Mouse (Mus musculus): ENCODE data around the gene Gm7714. TPM values are rescaled to one million over a fixed set of nuclear protein-coding genes. Genes with fewer than 3 reads are reported as not detected.
"Not testable (repeated sequence)": the region's sequence is repeated elsewhere in the genome, so short reads cannot be mapped to it uniquely, and the experiment has no call there.

The Gm7714 gene
- polyA plus RNA-seq (2015; fragmentation: Nextera tagmentation; extraction: Ambion mirVana): not detected in 2 replicates

DNA sequence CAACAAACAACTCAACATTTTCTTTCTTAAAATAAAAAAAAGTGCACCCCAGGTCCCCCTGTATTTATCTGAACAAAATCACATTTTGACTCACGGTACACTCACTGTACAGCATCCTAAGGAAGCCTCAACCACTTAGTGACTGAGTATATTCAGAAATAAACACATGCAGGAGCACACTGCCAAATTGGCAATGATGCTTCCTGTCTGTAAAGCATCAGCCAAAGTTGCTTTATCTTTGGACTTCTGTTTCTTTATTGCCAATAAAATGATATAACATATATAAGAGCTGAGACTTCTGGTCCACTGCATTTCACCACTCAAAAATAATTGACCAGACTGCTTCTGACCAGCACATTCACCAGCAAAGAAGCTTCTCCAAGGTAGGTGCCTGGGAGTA lies at the start of gene Gm7714:
Gm7714 (plus strand) TSS at position 301 of the 400 bp plus-strand sequence.
- H3K27ac ChIP-seq: no peak within 1 kb of the TSS
- no peaks in the 10 kb centered on the region for H3K4me1 ChIP-seq (replicated peaks)
- H3K9ac ChIP-seq: no peak within 1 kb of the TSS
- no peaks in the 10 kb centered on the region for H3K9me3 ChIP-seq (replicated peaks)
- WGBS: 64% methylated on average over 1 of the region's 1 CpGs
- ATAC-seq (replicated peaks; ENCODE audit: insufficient number of reproducible peaks, insufficient read depth, low FRiP score, low read depth): no peak
- H3K36me3 ChIP-seq: no peaks in the 10 kb centered on the region
- no peak within 1 kb of the TSS for H3K4me2 ChIP-seq
- no peak within 1 kb of the TSS for H3K4me3 ChIP-seq
- no peaks in the 10 kb centered on the region for H3K27me3 ChIP-seq

DNA sequence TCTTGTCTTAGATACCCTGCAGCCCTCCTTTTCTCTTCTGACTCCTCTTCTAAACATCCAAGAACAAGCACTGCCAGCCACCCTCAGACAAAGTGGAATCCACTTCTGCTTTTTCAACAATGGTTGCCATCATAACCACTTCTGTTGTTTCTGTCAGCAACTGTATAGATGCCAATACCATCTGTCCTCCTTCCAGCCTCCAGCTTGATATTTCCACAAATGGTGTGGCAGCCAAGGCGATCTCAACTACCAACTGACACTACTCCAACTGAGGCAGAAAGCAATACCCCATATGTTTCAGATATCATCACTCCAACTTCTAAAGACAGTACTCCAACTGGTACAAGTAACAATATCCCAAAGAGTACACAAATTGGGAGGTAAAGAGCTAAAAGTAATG lies 12.2 kb upstream of the Gm7714 start:
- Histone ChIP-seq H3K27ac (no peak overlapping the region), H3K4me3 (no peak overlapping the region), H3K4me1 (replicated peaks) (no peaks in the 10 kb centered on the region), H3K9ac (no peak overlapping the region), H3K4me2 (no peak overlapping the region), H3K27me3 (no peaks in the 10 kb centered on the region), H3K36me3 (no peaks in the 10 kb centered on the region), H3K9me3 (replicated peaks) (no peaks in the 10 kb centered on the region)
- 83% methylated on average over 1 of the region's 1 CpGs for WGBS
- ATAC-seq (replicated peaks; ENCODE audit: insufficient number of reproducible peaks, insufficient read depth, low FRiP score, low read depth): no peak

DNA sequence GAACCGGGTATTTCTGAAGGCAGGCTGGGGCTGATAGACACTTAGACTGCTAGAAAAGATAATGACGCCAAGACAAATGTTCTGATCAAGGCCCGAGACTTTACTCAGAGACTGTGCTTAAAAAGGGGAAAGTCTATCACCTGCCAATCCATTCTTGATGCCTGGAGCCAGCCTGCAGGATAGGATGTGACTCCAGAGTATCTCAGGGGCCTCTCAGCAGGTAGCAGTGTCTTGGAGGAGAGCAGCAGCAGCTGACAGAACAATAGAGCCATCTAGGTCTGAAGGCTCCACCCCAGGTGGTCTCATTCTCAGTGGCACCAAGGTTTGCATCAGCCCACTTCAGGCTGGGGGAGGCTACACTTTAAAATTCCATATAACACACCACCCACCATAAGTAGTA lies 42.6 kb downstream of the Gm7714 start:
- H3K27ac ChIP-seq; ATAC-seq (replicated peaks; ENCODE audit: insufficient number of reproducible peaks, insufficient read depth, low FRiP score, low read depth); H3K4me1 ChIP-seq (replicated peaks); H3K4me3 ChIP-seq; H3K4me2 ChIP-seq; H3K9ac ChIP-seq; H3K36me3 ChIP-seq; H3K27me3 ChIP-seq; H3K9me3 ChIP-seq (replicated peaks): not testable (repeated sequence)
- WGBS: 66% methylated on average over 3 of the region's 3 CpGs

DNA sequence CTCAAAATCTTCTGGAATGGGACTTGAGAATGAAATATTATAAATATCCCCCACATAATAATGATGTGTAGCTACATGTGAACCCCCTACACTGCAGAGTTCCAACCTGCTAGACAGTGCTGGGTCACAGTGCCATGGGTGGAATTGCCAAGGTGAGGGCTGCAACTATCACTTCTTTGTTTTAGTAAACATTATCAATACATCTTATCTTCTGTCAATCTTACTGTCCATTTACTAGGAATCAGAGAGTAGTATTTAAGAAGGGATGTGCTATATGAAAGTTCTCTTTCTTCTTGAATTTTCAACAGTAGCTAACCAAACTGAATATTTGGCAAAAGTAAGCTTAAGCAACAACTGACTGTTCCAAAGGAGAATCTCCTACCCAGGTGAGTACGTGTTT lies 48.3 kb downstream of the Gm7714 start, which contains the start of gene Prol1:
Prol1 (plus strand) TSS at position 301 of the 400 bp plus-strand sequence.
- ATAC-seq (replicated peaks; ENCODE audit: insufficient number of reproducible peaks, insufficient read depth, low FRiP score, low read depth): no peak
- WGBS: 92% methylated on average over 1 of the region's 1 CpGs
- Histone ChIP-seq H3K4me2 (no peak within 1 kb of the TSS), H3K36me3 (no peaks in the 10 kb centered on the region), H3K9ac (no peak within 1 kb of the TSS), H3K27ac (no peak within 1 kb of the TSS), H3K4me3 (no peak within 1 kb of the TSS), H3K27me3 (no peaks in the 10 kb centered on the region), H3K4me1 (replicated peaks) (no peaks in the 10 kb centered on the region), H3K9me3 (replicated peaks) (no peaks in the 10 kb centered on the region)

Other genes with a start within 250 kb of the Gm7714 start
- not detected in 2 replicates for gene Smr2, start 182.4 kb upstream of the Gm7714 start, polyA plus RNA-seq (2015; fragmentation: Nextera tagmentation; extraction: Ambion mirVana)
- gene Gm11116, start 157.4 kb upstream of the Gm7714 start, polyA plus RNA-seq (2015; fragmentation: Nextera tagmentation; extraction: Ambion mirVana): not detected in 2 replicates
- gene Gm11115, start 114.8 kb upstream of the Gm7714 start, polyA plus RNA-seq (2015; fragmentation: Nextera tagmentation; extraction: Ambion mirVana): not detected in 2 replicates
- not detected in 2 replicates for gene Prol1, start 48.4 kb downstream of the Gm7714 start, polyA plus RNA-seq (2015; fragmentation: Nextera tagmentation; extraction: Ambion mirVana)
- gene Amtn, start 107.2 kb downstream of the Gm7714 start, polyA plus RNA-seq (2015; fragmentation: Nextera tagmentation; extraction: Ambion mirVana): not detected in 2 replicates
- not detected in 2 replicates for gene Ambn, start 187.1 kb downstream of the Gm7714 start, polyA plus RNA-seq (2015; fragmentation: Nextera tagmentation; extraction: Ambion mirVana)
- 0.03 TPM in 1 of 2 replicates, not detected in the other for gene Enam, start 219.1 kb downstream of the Gm7714 start, polyA plus RNA-seq (2015; fragmentation: Nextera tagmentation; extraction: Ambion mirVana)